Mouse (Mus musculus) heart, postnatal 0 days (tissue): ENCODE measurements around the gene Ear6. TPM values are rescaled to one million over a fixed set of nuclear protein-coding genes. Genes with fewer than 3 reads are reported as not detected.
A peak's percentile ranks its signal among the peaks of the same experiment; 100 is the strongest.
"Not testable (repeated sequence)": the region's sequence is repeated elsewhere in the genome, so short reads cannot be mapped to it uniquely, and the experiment has no call there.

Source experiments
- ATAC-seq: fragments of 200-750 bp; cut with Nextera tagmentation; 2 replicates; pipeline ENCODE4 v1.8.0; 2017; ENCODE audit warnings: low read depth, moderate number of reproducible peaks, moderate library complexity; ENCODE audit not compliant: insufficient read depth
- DNase-seq: peaks from one replicate; pipeline ENCODE4 v3.0.0-alpha.2; 2016; ENCODE audit warnings: low spot score
- H3K27ac ChIP-seq: fragments of 300-500 bp; sonication (generic); 2 replicates; pipeline ENCODE4 v1.5.1; 2014; ENCODE audit warnings: low read depth, mild to moderate bottlenecking
- H3K27me3 ChIP-seq: fragments of 300-500 bp; sonication (generic); 2 replicates; pipeline ENCODE4 v1.6.1; 2014; ENCODE audit warnings: low read length, mixed read lengths; ENCODE audit not compliant: control insufficient read depth, insufficient read depth
- H3K36me3 ChIP-seq: fragments of 300-500 bp; sonication (generic); replicated peaks from 2 replicates; pipeline ENCODE4 v1.6.1; 2014; ENCODE audit warnings: low read length, mixed read lengths; ENCODE audit not compliant: control insufficient read depth, insufficient read depth
- H3K4me1 ChIP-seq: fragments of 300-500 bp; sonication (generic); 2 replicates; pipeline ENCODE4 v1.6.1; 2014; ENCODE audit warnings: antibody characterized with exemption; ENCODE audit not compliant: control insufficient read depth, insufficient read depth
- H3K4me2 ChIP-seq: fragments of 300-500 bp; sonication (generic); 2 replicates; pipeline ENCODE4 v1.6.1; 2014; ENCODE audit warnings: low read depth, mild to moderate bottlenecking, low read length, moderate library complexity
- H3K4me3 ChIP-seq: fragments of 300-500 bp; sonication (generic); 2 replicates; pipeline ENCODE4 v1.5.1; 2014; ENCODE audit warnings: low read depth, low read length
- H3K9ac ChIP-seq: fragments of 300-500 bp; sonication (generic); replicated peaks from 2 replicates; pipeline ENCODE4 v1.6.1; 2014; ENCODE audit warnings: low read depth, low read length, mixed read lengths
- H3K9me3 ChIP-seq: fragments of 300-500 bp; sonication (generic); replicated peaks from 2 replicates; pipeline ENCODE4 v1.6.1; 2016; ENCODE audit warnings: low read length; ENCODE audit not compliant: control insufficient read depth
- CTCF ChIP-seq: IDR thresholded peaks from 2 replicates; pipeline ENCODE4 v1.5.1; 2016; ENCODE audit warnings: antibody characterized with exemption, control low read depth, low read depth
- EP300 ChIP-seq: IDR thresholded peaks from 2 replicates; pipeline ENCODE4 v1.6.1; 2016; ENCODE audit warnings: antibody characterized with exemption, low read depth
- WGBS: fragments of 180-500 bp; shearing (Covaris S2); extraction: QIAGEN DNeasy Blood & Tissue Kit; methylation state at CpG from one replicate; pipeline ENCODE4 v1.1.7; 2014; 5-methylcytosine and 5-hydroxymethylcytosine counted together
- polyA plus RNA-seq: library from polyadenylated mRNA; unstranded; fragments of >200 nt; fragmentation: Nextera tagmentation; extraction: Ambion mirVana; gene quantifications from 2 replicates; pipeline ENCODE4 v1.2.1, GENCODE M21; 2015
- total RNA-seq: library from RNA; depleted of rRNA; stranded (reverse); fragments of >200 nt; gene quantifications from 2 replicates; pipeline ENCODE4 v1.2.3, GENCODE M21; 2014; ENCODE audit warnings: low replicate concordance

The Ear6 gene
- total and polyA plus RNA-seq, 2 experiments from 2014 or later, result not detected

GRCm38 (mm10) chr14:51842781-51843180 lies 10.7 kb upstream of the Ear6 start:
- TF ChIP-seq CTCF, result no peak
- TF ChIP-seq EP300, result no peak
- DNase-seq (no peak), ATAC-seq (no peak)
- Histone ChIP-seq H3K9ac (no peak overlapping the region), H3K9me3 (no peaks in the 10 kb centered on the region), H3K4me1 (no peaks in the 10 kb centered on the region; the same call in 1 of the 2 replicates), H3K27me3 (no peaks in the 10 kb centered on the region), H3K4me3 (no peak overlapping the region), H3K27ac (no peak overlapping the region), H3K36me3 (no peaks in the 10 kb centered on the region), H3K4me2 (no peak overlapping the region)
- WGBS, result 67% methylated on average over 2 of the region's 2 CpGs

- Histone ChIP-seq H3K4me1 (no peaks in the 10 kb centered on the region; the same call in 1 of the 2 replicates), H3K36me3 (no peaks in the 10 kb centered on the region), H3K9ac (no peak overlapping the region), H3K4me3 (no peak overlapping the region), H3K9me3 (no peaks in the 10 kb centered on the region), H3K4me2 (no peak overlapping the region), H3K27me3 (no peaks in the 10 kb centered on the region), H3K27ac (no peak overlapping the region)
- DNase-seq (no peak), ATAC-seq (no peak)
- TF ChIP-seq CTCF, result no peak
- no peak for TF ChIP-seq EP300
These were observed 9.6 kb upstream of the Ear6 start for GRCm38 (mm10) chr14:51843882-51844281.

GRCm38 (mm10) chr14:51846566-51846965 lies 6.9 kb upstream of the Ear6 start:
- Histone ChIP-seq H3K27ac (no peak overlapping the region), H3K9me3 (no peaks in the 10 kb centered on the region), H3K9ac (no peak overlapping the region), H3K27me3 (no peaks in the 10 kb centered on the region), H3K4me1 (no peaks in the 10 kb centered on the region; the same call in 1 of the 2 replicates), H3K4me2 (no peak overlapping the region), H3K36me3 (no peaks in the 10 kb centered on the region), H3K4me3 (no peak overlapping the region)
- WGBS, result 64% methylated on average over 3 of the region's 3 CpGs
- DNase-seq (no peak), ATAC-seq (no peak)
- TF ChIP-seq CTCF (no peak), EP300 (no peak)

- not testable (repeated sequence) for ATAC-seq, H3K4me2 ChIP-seq, DNase-seq, H3K9me3 ChIP-seq, H3K27me3 ChIP-seq, H3K9ac ChIP-seq, H3K4me1 ChIP-seq, H3K27ac ChIP-seq, H3K4me3 ChIP-seq, H3K36me3 ChIP-seq
- WGBS, result 43% methylated on average over 3 of the region's 3 CpGs
- peak; percentile 47 for TF ChIP-seq CTCF
These were observed 2.5 kb upstream of the Ear6 start for GRCm38 (mm10) chr14:51851006-51851405.

DNA sequence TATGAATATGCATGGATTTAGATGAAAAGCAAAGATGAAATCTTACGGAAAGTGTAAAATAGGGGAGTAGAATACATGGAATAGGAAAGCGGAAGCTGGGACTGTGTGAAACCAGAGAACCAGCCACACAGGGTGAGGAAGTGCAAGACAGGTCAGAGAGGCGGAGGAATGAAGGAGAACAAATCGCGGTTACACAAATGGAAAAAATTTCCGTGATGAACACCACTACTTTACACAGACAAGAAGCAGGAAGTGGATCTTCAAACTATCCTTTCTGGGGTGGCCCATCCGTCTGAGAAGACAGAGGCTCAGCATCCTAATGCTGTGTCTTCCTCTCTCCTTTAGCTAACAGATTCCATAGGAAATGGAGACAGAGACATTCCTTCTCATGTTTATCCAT lies 1.8 kb downstream of the Ear6 start:
- not testable (repeated sequence) for H3K9ac ChIP-seq, H3K36me3 ChIP-seq

DNA sequence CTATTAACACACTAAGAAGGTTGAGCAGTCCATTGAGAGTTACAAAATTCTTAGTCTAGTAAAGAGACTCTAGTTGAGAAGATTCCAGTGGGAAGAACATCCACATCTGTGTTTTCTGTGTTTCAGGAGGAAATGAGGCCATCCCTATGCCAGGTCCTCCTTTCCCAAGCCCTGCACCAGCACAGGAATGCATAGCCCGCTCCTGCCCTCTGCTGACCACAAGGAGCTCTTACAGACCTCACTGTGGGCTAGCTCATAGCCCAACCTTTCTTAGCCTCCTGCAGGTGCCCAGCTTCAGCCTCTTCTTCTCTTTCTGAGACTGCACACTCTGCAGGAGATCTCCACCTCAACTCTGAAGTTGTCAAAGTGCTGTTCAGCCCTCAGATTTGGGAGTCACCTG lies 10.1 kb downstream of the Ear6 start:
- not testable (repeated sequence) for H3K4me2 ChIP-seq, DNase-seq, H3K9me3 ChIP-seq, H3K27ac ChIP-seq, H3K4me3 ChIP-seq, H3K36me3 ChIP-seq, H3K4me1 ChIP-seq, H3K9ac ChIP-seq, H3K27me3 ChIP-seq
- 0% methylated on average over 1 of the region's 1 CpGs for WGBS
- peak; percentile 48 for TF ChIP-seq CTCF
- ATAC-seq, result peak; percentile 55; the same call in 1 of the 2 replicates

More for the DNA sequence above, 1.8 kb downstream of the Ear6 start:
- WGBS, result 78% methylated on average over 7 of the region's 7 CpGs
- H3K4me1 ChIP-seq, H3K4me2 ChIP-seq, H3K27me3 ChIP-seq, DNase-seq, H3K4me3 ChIP-seq, ATAC-seq, H3K9me3 ChIP-seq, H3K27ac ChIP-seq: not testable (repeated sequence)
